Mouse (Mus musculus) lung, adult 2 months (tissue): ENCODE results near the gene Rps6kb1.

ENCODE experiments used
- CTCF ChIP-seq: fragments of 200-500 bp; IDR thresholded peaks from 2 replicates; pipeline ENCODE4 v1.5.1; 2011; ENCODE audit warnings: mild to moderate bottlenecking, low read length, control low read depth; ENCODE audit not compliant: insufficient read depth
- POLR2A ChIP-seq: fragments of 200-500 bp; IDR thresholded peaks from 2 replicates; pipeline ENCODE4 v1.6.1; 2011; ENCODE audit warnings: low read depth, mild to moderate bottlenecking, control low read depth, low read length, borderline replicate concordance; ENCODE audit errors: extremely low read depth

DNA sequence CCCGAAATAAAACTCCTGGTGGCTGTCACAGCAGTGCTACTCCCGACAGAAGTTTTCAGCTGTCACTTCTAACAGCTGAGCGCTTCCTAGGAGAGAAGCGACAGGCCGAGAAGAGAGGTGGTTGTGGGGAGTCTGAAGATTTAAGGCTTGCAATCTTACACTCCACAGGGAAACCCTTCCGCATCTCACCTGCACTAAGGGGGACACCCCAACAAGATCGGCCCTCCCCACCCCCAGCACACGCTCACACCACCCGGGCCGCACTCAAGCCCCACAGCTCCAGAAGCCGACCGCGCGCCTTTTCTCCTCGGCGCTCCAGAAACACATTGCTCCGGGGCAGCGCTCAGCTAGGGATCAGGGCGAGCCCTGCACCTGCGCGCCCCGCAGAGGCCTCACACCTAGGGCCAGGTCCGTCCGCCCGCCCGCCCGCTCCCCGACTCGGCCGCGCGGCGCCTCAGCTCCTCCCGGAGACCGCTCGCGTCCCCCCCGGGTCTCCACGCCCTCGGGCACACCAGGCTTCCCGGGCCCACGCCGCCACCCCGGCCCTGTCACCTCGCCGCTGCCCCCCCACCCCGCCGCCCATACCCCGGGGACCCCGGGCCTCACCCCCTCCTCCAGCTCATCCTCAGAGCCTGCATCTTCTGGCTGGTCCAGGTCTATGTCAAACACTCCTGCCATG, 506 bp downstream of the Rps6kb1 start:
- TF ChIP-seq CTCF (no peak), POLR2A (no peak)
